Mouse (Mus musculus) fat pad, adult 2 months (tissue): ENCODE results near the gene Rab11fip5.

Experiments used
- DNase-seq: peaks from one replicate; pipeline ENCODE4 v3.0.0-alpha.2; 2011; ENCODE audit warnings: low read depth, low spot score; ENCODE audit errors: extremely low read depth

Rab11fip5 gene

DNA sequence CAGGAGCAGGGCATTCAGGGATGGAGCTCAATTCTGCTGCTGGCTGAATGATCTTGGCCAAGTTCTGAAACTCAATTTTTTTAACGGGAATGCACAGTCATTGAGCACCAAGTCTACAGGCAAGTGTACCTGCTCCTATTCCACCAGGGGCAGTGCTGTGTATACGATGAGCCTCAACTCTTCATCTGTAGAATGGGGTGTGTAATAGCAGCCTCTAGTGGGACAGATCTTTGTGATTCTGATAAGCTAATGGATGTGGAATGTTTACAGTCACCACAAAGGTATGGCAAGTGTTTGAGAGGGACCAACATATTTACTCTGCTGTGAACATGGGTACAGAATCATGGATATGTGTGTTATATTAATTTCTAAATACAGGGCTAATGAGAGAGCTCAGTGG is 58.2 kb downstream of the Rab11fip5 start:
- DNase-seq: no peak

DNA sequence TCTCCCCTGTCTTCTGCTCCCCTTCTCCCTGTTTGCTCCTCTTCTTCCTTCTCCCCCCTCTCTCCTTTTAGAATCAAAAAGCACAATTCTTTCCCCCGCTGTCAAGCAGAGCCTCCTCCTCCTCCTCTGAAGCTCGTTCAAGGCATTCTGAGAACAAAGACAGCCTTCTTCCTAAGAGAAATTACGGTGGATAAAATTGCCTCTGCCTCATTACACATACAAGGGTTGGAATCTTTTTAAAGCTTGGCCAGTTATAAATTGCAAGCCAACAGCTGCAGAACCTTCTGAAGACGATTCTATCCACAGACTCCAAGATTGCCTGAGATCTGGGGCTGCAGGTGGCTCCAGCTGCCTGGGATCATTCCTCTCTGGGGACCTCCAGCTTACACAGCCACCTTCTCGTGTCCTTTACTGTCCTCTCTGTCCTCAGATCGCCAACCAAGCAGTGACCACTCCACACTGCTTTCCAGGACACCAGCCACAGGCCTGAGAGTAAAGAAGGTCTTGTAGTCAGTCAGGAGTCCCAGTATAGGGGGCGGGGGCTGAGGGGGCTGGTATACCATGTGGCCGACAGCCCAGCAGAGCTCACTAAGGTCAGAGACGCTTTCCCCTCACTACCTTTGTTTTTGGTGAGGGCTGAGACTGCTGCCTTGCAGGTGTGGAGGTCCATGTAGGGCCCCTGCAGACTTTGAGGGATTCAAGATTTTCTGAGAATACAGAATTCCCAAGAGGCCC is 60.2 kb downstream of the Rab11fip5 start:
- DNase-seq: no peak

DNA sequence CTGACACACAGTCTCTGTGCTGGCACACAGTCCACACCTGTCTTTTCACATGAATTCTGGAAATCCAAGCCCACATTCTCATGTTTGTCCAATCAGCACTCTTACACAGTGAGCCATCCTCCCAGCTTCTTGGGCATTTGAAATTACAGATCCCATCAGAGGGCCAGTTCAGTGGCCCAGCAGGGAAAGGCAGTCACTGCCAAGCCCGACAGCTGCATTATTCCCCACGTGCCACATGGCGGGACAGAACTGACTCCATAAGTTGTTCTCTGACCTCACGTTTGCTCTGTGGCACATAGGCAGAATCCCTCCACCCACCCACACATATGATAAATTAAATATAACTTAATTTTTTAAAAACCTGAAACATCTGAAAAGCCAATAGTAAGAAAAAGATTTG is 66.5 kb downstream of the Rab11fip5 start:
- no peak for DNase-seq

DNA sequence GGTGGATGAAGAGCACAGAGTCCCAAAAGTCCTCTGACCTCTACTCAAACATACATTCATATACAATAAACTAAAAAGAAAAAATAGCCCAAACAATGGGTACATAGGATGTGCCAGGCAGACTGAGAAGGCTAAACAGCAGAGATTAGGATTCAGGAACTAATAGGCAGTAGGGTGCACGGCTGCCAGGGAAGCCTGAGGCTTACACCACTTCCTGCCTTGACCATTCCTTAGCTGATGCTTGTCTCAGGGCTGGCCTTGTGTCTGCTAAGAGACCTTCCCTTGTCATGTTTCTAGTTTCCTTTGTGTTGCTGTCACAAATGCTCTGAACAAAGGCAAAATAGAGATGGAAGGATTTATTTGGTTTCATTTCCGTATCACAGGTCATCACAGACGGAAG is 68.1 kb downstream of the Rab11fip5 start:
- no peak for DNase-seq

DNA sequence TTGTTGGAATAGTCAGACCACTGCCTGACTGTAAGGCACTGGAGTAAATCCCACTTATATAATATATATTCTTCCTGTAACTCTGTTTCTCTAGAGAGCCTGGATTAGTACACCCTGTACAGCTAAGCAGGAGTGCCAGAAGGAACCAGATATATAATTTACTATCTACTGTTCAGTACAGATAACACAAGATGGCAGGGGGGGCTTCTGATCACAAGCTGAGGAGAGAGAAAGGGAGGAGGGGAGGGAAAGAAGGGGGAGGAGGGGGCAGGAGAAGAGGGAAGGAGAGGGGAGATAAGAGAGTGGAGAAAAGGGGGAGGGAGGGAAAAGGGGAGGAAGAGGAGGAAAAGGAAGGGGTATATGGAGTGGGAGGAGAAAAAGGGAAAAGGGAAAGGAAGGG is 68.6 kb downstream of the Rab11fip5 start:
- DNase-seq: no peak

DNA sequence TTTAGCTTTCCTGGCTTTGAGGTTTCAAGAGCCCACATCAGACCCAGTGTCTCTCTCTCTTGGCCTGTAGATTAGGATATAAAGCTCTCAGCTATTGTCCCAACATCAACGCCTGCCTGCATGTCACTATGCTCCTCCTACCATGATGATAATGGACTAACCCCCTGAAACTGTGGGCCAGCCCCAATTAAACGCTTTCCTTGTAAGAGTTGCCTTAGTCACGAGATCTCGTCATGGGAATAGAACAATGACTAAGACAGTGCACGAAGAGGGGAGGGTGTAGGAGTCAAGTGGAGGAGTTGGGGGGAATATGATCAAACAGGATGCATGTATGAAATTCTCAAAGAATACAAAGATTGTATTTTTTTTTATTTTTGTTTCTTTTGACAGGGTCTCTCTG is 69.5 kb downstream of the Rab11fip5 start:
- DNase-seq: no peak

DNA sequence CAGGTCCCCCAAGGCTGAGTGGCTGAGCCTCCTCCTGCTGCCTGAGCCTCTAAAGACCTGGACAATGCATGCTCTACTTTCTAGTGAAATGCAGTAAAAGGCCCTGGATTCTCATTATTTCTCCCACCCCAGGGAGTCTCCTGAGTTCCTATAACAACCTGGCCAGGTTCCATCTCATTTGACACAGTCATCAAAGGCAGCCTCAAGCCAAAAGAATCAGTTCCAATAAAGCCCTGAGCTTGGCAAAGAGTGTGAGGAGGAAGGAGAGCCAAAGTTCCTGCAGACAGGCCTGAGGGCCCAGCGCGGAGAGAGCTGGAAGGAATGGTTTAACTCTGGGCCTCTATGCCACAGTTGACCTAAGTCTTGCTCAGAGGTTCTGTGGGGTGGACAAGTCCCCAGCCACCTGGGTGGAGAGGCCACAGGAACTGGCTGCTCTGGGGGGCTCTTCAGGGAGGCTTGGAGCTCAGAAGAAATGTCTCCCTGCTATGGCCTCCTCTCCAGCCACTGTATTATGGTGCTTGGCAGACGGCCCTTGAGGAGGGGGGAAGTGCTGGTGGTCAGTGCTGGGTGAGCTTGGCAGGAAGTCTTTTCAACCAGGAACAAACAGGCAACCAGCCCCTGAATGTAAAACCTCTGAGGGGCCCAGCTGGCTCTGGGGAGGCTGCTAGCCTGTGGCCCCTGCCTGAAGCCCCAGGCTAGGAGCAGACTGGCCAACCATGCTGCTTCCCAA is 71.9 kb downstream of the Rab11fip5 start:
- DNase-seq: no peak

DNA sequence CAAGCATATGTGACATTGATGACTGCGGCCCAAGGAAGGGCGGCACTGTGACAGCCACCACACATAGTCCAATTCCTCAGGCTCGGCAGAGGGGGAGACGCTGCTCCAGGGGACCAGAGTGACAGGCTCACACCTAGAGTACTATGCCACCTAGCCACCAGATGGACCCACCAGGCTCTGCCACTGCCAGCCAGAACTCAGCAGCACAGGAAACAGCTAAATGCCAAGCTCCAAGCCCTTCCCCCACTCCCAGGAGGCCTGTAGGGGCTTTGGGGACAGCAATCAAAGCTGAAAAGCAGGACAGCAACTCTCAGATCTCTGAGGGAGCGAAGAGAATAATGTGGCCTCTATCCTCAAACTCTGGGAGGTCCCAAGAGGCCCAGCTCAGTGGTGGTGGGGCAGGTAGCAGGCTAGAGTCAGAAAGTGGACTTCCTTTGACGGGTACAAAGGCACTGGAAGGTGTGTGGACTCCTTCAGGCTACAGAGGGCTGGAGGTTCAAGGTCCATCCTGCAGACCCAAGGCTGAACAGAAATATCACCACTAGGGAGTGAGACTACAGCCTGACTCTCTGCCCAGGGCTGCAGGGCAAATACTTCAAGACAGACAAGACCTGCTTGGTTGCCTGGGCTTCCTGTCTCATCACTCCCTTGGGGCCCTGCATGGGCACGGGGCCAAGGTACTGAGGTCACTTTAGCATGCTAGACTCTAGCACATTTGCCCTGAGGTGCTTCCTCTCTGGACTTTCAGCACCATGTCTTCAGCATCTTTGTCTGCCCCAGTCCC is 78.9 kb downstream of the Rab11fip5 start:
- peak; percentile 5 for DNase-seq

DNA sequence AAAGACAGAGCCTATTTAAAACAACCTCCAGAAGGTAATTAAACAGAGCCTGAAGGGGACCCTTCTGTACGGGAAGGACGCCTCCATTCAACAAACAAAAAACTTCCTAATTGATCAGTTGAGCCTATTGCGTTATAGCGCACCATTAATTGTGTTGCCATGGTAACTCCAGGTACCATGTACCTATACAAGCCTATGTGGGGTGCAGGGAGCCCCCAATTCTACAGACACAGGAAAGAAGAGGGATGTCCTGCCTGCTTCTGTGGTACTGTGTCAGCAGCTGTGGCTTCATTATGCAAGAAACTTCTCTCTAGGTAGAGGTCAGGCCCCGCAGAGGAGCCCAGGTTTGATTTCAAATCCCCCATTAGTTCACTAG is 80.4 kb downstream of the Rab11fip5 start:
- DNase-seq: no peak

DNA sequence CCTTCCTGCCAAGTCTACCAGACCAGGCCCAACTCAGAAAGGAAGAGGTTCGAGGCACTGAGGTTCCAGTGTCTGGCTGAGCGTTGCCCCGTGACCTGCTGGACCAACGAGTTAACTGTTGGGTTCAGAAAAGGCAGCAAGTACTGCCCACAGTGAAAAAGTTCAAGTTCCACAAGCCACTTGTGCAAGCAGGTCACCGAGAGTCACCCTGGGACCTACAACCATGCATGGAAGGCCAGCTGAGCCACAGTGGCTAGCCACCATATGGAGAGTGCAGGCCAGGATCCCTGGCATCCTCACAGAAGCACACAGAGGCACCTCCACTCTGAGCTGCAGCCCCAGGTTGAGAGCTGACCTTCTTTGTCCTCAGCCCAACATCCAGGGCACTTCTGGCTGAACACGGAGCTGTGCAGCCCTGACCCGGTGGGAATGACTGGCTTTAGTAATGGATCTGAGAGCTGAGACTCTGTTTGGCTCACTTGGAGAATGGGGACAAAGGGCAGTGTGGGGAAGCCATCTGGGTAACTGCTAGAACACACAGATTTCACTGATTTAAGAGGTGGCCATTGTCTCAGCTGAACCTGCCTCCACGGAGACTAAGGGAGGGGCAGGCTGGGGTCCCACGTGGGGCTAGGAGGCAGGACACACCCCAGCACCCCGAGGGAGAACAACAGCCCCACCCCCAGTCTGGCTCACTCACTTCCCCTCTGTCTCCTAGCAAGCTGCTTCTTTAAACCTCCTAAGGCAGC is 81.0 kb downstream of the Rab11fip5 start:
- no peak for DNase-seq

DNA sequence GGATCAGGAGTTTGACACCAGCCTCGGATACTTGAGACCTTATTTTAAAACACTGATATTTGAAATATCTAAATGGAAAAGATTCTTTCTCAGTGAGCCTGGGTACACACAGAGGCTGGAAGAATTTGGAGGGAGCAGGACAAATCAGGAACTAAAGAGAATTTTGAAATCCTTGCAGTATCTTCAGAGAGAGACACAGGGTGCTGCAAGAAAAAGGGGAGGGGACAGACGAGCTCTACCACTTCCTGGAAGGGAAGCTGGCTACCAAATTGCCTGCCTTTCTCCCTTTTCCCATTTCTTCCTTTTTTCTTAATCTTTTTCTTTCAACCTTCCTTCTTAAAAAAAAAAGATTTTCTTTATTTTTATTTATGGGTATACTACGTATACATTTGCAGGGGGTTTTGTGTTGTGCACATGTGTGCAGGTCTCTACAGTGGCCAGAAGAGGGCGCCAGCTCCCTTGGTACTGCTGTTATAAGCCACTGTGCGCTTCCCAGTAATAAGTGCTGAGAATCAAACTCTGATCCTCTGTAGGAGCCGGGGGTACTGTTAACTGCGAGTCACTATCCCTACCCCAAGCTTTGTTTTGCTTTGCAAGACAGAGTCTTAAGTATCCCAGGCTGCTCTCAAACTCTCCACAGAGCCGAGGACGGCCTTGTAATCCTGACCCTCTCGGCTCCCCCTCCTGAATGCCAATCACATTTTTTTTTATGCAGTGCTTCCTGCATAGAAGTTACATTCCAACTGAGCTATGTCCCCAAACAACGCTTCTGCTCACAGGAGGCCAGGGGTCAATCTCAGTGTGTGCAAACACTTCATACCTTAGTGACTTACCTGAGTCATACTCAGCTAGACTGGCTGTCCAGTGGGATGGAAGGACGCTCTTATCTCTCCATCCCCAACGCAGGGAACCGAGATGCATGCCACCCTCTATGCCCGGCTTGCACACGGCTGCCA is 83.3 kb downstream of the Rab11fip5 start:
- DNase-seq: no peak

DNA sequence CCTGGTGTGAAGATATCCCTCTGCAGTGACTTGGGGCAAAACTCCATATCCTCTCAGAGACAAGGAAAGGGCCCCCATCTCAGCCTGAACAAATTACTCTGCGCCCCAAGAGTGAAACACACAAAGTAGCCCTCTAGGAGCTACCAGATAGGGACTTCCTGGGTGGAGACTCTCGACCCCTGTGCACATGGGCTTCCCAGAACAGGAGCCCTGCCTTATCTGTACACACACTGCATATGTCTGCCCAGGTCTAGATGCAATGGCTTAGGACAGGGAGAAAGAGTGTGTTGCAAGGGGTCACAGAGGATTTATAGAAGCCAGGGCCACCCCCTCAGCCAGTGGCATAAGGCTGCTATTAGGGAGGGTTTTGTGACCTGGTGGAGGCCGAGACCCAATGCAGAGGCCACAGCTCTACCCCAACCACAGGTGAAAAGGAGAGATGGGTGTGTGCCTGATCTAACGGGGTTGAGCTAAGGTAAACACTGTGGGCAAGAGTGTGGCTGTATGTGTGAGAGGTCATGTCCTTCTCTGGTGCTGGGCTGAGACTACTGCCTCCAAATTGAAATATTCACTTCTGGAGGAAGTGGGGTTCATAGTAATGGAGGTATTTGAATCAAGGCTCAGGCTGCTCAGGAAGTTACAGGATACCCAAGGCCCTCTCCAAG is 86.1 kb downstream of the Rab11fip5 start:
- no peak for DNase-seq

DNA sequence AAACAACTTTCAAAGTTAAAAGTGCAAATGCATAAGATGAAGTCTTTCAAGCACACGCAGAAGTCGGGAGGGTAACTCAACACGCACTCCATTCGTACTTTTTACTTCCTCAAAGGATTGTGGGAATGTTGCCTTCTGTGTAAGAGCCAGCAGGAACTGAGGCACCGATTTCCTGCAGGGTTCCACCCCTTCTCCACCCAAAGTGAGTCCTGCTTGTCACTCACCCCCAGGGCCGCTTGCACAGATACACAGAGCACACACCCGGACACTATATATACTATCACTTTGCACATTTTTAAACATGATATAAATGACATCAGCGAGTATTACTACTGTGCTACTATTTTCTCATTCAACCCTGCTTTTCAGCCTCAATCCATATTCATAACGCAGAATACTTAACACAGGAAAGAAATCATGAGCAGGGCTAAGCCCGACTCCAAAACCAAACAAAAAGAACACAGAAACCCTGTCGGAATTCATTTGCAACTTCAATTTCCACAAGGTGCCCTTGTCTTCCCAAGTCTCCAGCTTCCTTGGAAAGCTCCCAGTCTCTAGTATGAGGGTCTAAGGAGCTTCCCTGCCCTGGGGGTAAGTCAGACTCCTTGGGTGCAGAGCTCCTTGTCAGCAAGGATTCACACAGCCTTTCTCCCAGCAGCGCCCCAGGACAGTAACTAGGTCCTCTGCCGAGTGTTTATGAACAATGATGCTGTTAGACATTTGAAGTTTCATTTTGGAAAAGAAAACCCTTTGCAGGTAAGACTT is 88.0 kb downstream of the Rab11fip5 start:
- no peak for DNase-seq
